Mouse (Mus musculus) layer of hippocampus, postnatal 25 days (tissue): ENCODE data around the gene Adgrl2. TPM values are rescaled to one million over a fixed set of nuclear protein-coding genes. Genes with fewer than 3 reads are reported as not detected.

Source experiments
- DNase-seq, 2 experiments: peaks; one replicate each; pipeline ENCODE4 v3.0.0; 2022; ENCODE audit warnings: mixed read lengths in 2 of 2, low spot score in 1 of 2; ENCODE audit errors: extremely low spot score in 1 of 2
- total RNA-seq, 2 experiments: library from RNA; stranded (reverse); gene quantifications; 2 replicates each; pipeline ENCODE4 v1.2.3; 2021

Gene Adgrl2
- total RNA-seq, 2 experiments from 2014 or later: 60.1 to 70.2 TPM

DNA sequence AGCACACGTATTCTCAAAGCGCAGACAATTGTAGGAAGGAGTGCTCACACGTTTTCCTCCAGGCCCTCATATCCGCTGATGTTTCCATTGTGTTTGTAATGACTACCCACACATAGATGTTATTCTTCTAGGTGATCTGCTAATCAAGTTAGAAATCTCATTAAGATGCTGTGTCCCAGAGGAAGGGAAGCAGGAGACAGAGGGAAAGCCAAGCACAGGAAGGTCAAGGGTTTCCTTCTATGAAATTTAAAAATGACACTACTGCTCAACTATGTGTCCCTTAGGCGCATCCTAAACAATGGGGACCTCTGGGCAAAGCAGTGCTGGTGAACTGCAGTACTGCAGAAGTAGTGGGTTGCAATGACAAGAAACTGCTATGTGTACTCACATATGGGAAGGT, 102.5 kb downstream of the Adgrl2 start:
- no peak for DNase-seq

DNA sequence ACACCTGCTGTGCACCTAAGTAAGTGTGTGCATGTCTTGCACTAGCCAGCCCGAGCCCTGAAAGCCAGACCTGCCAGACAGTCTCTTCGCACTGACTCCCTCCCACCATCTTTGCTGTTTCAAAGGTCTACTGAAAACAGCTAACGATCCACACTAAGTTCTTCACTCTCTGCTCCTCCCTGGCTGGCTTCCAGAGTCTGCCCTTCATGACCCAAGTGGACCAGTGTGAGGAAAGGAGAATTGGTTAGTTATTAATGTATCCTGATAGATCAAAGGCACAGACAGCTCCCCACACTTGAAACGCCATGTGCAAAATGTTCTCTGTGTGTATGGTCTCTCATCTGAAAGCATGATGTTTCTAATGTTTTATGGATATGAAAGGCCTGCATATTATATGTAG, 103.4 kb downstream of the Adgrl2 start:
- no peak for DNase-seq

- DNase-seq: no peak
These were observed 104.2 kb downstream of the Adgrl2 start for GRCm38 (mm10) chr3:148885980-148886668.

DNA sequence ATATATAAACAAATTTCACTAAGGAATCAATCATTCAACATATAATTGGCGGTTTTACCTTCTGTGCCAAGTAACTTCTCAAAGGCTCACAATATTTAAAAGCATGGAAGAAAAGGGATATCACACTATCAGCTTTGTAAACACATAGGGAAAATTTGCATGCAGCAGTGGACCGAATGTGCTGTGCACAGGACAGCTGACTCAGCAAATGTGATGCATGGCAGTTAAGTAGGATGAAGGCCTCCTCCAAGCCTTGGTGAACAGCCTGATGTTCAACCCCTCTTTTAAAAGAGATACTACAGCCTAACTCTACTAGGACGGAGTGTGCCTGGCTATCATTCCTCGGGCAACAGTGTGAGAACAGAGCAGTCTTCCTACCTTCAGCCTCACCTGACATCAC, 105.2 kb downstream of the Adgrl2 start:
- DNase-seq: no peak

- DNase-seq: no peak
These were observed 108.9 kb downstream of the Adgrl2 start for GRCm38 (mm10) chr3:148881431-148881830.

DNA sequence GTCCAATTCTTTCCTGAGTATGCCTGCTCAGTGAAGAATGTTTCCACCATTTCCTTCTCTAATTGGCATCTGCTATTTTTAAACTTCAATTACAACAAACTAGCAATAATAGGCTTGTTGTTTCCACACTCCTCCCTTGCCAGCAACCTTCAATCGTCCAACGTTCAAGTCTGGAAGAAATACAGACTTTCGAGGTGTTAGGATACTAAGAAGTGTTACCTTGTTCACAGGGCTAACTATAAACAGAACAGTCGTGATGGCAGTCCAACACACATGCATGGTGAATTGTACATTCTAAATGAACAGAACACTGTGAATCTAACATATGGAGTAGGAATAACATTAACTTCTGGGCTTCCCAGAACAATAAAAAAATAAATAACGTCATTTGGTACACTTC, 117.8 kb downstream of the Adgrl2 start:
- no peak for DNase-seq

GRCm38 (mm10) chr3:148871792-148872464, 118.4 kb downstream of the Adgrl2 start:
- DNase-seq: no peak

DNA sequence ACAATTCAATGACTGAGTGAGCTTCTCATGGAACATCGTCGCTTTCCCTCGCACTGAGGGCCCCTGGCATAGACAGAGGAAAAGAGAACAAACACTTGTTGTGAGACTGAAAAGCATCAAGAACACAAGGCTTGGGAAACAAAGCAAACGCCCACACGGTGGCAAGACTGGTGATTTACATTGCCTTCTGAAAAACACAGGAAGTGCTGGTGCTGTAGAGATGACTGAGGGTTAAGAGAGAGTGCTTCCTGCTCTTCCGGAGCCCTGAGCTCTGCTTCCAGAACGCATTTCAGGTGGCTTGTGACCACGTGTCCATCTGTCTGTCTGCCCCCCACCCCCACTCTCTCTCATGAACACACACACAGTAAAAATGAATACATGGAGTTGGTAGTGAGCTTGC, 122.7 kb downstream of the Adgrl2 start:
- DNase-seq: no peak

DNA sequence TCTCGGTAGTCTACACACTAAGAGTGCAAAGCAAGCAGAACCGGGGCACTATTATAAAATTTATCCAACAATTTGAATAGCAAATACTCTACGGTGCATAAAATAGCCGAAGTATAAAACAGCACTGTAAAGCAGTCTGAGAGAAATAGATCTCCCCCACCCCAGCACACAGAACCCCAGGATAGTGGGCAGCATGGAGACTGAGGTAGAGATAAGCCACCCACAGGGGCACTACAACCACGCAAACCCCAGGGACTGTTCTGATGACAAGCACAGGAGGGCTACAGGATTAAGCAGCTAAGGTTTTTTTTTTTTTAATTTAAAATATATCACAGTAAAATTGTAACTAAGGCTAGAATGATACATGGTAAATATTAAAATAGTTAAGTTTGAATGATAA, 123.7 kb downstream of the Adgrl2 start:
- no peak for DNase-seq

DNA sequence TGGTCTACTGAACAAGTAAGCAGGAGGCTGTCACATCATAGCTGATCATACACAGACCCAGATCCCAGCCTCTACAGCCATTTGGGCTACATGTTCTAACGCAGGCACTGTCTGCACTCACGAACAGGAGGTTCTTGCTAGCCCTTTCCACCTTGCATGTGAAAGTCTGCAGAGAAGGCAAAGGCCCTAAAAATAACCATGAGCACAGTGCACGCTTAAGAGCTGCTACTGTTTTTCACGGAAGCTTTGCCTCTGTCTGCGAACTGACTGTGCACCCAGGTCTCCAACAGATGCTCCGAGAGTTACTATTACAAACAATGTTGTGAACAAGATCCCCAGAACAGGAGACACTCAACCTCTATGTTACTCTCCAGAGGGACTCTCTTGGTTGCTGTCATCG, 124.3 kb downstream of the Adgrl2 start:
- no peak for DNase-seq

GRCm38 (mm10) chr3:148865234-148865633, 125.1 kb downstream of the Adgrl2 start:
- no peak for DNase-seq

GRCm38 (mm10) chr3:148861860-148862259, 128.5 kb downstream of the Adgrl2 start:
- no peak for DNase-seq

- no peak for DNase-seq
These were observed 135.9 kb downstream of the Adgrl2 start for GRCm38 (mm10) chr3:148854306-148854910.

- DNase-seq: no peak
These were observed 137.0 kb downstream of the Adgrl2 start for GRCm38 (mm10) chr3:148853372-148853771.

DNA sequence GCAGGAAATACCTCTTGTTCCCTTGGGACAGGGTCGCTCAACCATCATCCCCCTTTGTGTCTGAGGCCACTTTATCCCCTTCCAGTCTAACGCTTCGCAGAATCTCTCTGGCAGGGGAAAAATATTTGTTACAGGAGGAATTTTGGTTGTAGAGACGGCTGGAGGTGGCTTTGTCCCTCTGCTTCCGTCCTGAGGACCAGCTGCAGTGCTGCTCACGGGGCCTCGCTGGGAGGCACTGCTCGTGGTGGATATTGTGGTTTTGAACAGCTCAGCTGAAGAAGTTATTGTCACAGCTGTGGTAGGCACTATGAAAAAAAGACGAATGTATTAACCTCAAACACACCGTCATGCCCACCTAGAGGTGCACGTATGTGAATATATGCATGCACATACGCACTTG, 137.8 kb downstream of the Adgrl2 start:
- DNase-seq: no peak

GRCm38 (mm10) chr3:148850821-148851220, 139.5 kb downstream of the Adgrl2 start:
- DNase-seq: no peak

DNA sequence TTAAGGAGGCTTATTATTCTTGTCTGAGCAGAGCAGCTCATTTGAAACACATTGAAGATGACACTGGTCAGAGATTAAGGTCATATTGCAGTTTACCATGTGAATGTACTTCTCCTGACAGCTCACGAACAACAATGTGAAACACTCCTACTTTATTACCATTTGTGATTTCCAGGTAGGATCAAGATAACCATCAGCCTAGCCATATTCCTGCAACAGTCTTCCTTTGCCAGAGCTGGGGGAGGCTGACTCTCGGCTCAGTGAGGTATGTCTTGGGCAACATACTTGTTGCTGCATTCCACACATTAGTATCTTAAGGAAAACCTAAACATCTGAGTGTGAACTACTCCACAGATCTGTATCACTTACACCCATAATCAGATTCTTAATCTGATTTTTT, 142.0 kb downstream of the Adgrl2 start:
- DNase-seq: no peak

DNA sequence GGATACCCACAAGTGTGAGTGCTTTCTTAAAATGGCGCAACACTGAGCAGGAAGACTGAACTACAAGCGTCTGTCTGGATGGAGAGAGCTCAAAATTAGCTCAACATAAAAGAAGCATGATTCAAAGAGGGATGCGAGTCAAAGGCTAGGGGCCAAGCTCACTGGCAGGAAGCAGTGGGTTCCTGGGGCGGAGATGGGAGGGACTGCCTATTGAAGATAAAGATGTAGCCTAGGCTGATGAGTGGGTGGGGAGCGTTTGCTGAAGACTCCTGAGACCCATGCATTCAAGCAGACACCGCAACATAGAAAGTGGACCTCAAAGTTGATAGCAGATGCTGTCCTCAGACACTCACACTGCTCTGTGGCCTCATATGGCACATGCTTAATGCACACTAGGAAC, 146.2 kb downstream of the Adgrl2 start:
- no peak for DNase-seq

DNA sequence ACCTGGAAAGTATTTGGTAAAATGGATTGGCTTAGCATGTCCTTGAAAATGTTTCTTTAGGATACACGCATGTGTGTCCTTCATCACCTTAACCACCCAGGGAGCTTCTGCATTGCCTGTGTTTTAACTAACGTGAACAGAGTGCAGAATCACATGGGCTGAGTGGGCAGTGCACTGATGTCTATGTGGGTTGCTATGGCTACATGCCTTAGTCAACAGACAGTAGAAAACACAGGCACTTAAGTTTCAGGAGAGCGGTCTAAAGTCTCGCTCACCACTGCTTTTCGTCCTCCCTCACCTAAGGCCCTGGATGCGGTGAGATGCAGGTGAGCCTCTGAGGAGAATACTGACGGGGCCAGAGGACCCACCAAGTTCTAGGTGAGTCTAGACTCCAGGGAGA, 147.8 kb downstream of the Adgrl2 start:
- DNase-seq: no peak

GRCm38 (mm10) chr3:148838835-148839296, 151.5 kb downstream of the Adgrl2 start:
- DNase-seq: no peak

- DNase-seq: no peak
These were observed 152.1 kb downstream of the Adgrl2 start for GRCm38 (mm10) chr3:148838095-148838834.
